ENCODE assay signal across 7 mouse cellular contexts in the genomic region with DNA sequence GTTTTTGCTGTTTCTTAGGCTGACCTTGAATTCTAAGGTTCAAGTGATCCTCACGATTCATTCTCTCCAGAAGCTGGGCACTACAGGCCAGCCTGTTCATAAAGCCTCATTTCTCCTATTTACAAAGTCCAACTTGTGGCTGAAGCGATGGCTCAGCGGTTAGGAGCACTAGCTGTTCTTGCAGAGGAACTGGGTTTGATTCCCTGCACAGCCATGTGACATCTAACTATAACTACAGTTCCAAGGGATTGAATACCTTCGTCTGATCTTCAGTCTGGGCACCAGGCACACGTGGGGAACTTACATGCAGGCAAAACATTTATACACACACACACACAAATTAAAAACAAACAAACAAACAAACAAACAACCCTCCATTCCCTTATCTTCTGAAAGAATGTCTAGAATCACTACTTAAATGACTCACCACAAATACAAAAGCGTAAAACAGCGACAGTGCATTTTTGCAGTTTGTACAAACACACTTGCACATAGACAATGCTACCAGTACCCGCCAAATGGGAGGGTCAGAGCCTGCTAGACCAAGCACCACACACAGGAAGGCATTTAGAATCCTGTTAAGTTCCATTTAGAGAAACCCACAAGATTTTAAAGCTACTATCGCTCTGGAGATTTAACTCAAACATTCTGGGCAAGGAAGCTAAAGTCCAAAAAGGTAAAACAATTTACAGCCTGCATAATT. TPM values are rescaled to one million over a fixed set of nuclear protein-coding genes. Genes with fewer than 3 reads are reported as not detected.
DNase-seq lines count a peak whose midpoint lies in the region; ATAC-seq and TF ChIP-seq lines count a peak whose summit lies in the region.

No protein-coding gene starts in this region.

- no peak for TF ChIP-seq CTCF in lung, postnatal 0 days (IDR thresholded peaks at IDR 0.05)

- TF ChIP-seq EP300 in lung, postnatal 0 days (IDR thresholded peaks at IDR 0.05): no peak

- no peaks in the 10 kb centered on the region for H3K27me3 ChIP-seq in lung, postnatal 0 days (replicated peaks; ENCODE audit: insufficient read depth, low read length)
- no peaks in the 10 kb centered on the region for H3K27me3 ChIP-seq in forebrain, embryonic 13.5 days
- H3K27me3 ChIP-seq in limb, embryonic 12.5 days: no peaks in the 10 kb centered on the region
- H3K27me3 ChIP-seq in stomach, embryonic 15.5 days (replicated peaks): no peaks in the 10 kb centered on the region

- WGBS in lung, postnatal 0 days: 70% methylated on average over 9 of the region's 9 CpGs
- 77% methylated on average over 9 of the region's 9 CpGs for WGBS in forebrain, embryonic 13.5 days
- WGBS in limb, embryonic 12.5 days: 82% methylated on average over 9 of the region's 9 CpGs
- WGBS in stomach, embryonic 15.5 days: 76% methylated on average over 9 of the region's 9 CpGs

- H3K36me3 ChIP-seq in lung, postnatal 0 days (ENCODE audit: insufficient read depth, low read length): no peaks in the 10 kb centered on the region
- H3K36me3 ChIP-seq in forebrain, embryonic 13.5 days (ENCODE audit: poor library complexity, severe bottlenecking): no peaks in the 10 kb centered on the region
- H3K36me3 ChIP-seq in limb, embryonic 12.5 days: no peaks in the 10 kb centered on the region
- no peaks in the 10 kb centered on the region for H3K36me3 ChIP-seq in stomach, embryonic 15.5 days

- 0 out of 2 replicates have a peak overlapping the region, but pooled peaks have one; percentile 94 for H3K27ac ChIP-seq in lung, postnatal 0 days (ENCODE audit: low read length)
- H3K27ac ChIP-seq in forebrain, embryonic 13.5 days: no peak overlapping the region
- H3K27ac ChIP-seq in limb, embryonic 12.5 days: no peak overlapping the region
- H3K27ac ChIP-seq in stomach, embryonic 15.5 days: peak overlapping the region; percentile 73

- peak overlapping the region; percentile 84; the same call in 1 of the 2 replicates for H3K4me2 ChIP-seq in lung, postnatal 0 days (replicated peaks; ENCODE audit: low read depth, low read length)
- H3K4me2 ChIP-seq in forebrain, embryonic 13.5 days: peak overlapping the region; percentile 66; the same call in 1 of the 2 replicates
- peak overlapping the region; percentile 56 for H3K4me2 ChIP-seq in limb, embryonic 12.5 days
- peak overlapping the region; percentile 61 for H3K4me2 ChIP-seq in stomach, embryonic 15.5 days

- no peak overlapping the region for H3K4me3 ChIP-seq in lung, postnatal 0 days (ENCODE audit: low read depth, low read length)
- H3K4me3 ChIP-seq in forebrain, embryonic 13.5 days: no peak overlapping the region
- H3K4me3 ChIP-seq in limb, embryonic 12.5 days (replicated peaks): no peak overlapping the region
- H3K4me3 ChIP-seq in stomach, embryonic 15.5 days (replicated peaks): no peak overlapping the region; the same call in 1 of the 2 replicates

- peaks cover 24% of the 10 kb centered on the region; the same call in 1 of the 2 replicates for H3K4me1 ChIP-seq in lung, postnatal 0 days (ENCODE audit: insufficient read depth, low read depth, low read length)
- H3K4me1 ChIP-seq in forebrain, embryonic 13.5 days: peaks cover 49% of the 10 kb centered on the region
- H3K4me1 ChIP-seq in limb, embryonic 12.5 days (replicated peaks): peaks cover 22% of the 10 kb centered on the region
- H3K4me1 ChIP-seq in stomach, embryonic 15.5 days: peaks cover 21% of the 10 kb centered on the region

- H3K9ac ChIP-seq in lung, postnatal 0 days (replicated peaks; ENCODE audit: low read depth): no peak overlapping the region
- no peak overlapping the region for H3K9ac ChIP-seq in forebrain, embryonic 13.5 days
- no peak overlapping the region for H3K9ac ChIP-seq in limb, embryonic 12.5 days (replicated peaks)
- no peak overlapping the region for H3K9ac ChIP-seq in stomach, embryonic 15.5 days

- no peak for DNase-seq in lung, postnatal 0 days (ENCODE audit: low spot score)
- DNase-seq in lung, postnatal 36 days: no peak
- no peak for DNase-seq in right cerebral cortex, postnatal 4 days
- DNase-seq in left cerebral cortex, adult 9 months (ENCODE audit: low spot score in 2 of 2): no peak

- no peaks in the 10 kb centered on the region for H3K9me3 ChIP-seq in lung, postnatal 0 days (ENCODE audit: low read length)
- H3K9me3 ChIP-seq in forebrain, embryonic 13.5 days (replicated peaks): no peaks in the 10 kb centered on the region
- no peaks in the 10 kb centered on the region for H3K9me3 ChIP-seq in limb, embryonic 12.5 days
- H3K9me3 ChIP-seq in stomach, embryonic 15.5 days: no peaks in the 10 kb centered on the region

- ATAC-seq in lung, postnatal 0 days: no peak
- no peak for ATAC-seq in forebrain, embryonic 13.5 days
- no peak for ATAC-seq in limb, embryonic 12.5 days (ENCODE audit: insufficient number of reproducible peaks, insufficient read depth, low FRiP score, low TSS enrichment, low read depth)
- no peak for ATAC-seq in stomach, embryonic 15.5 days (ENCODE audit: insufficient read depth, low FRiP score, low read depth)

RNA-seq across cellular contexts. Expression of a gene that starts 1.1 kb away (rescaled TPM):
- 4.6 and 5.7 TPM in 2 replicates for polyA plus RNA-seq in lung, postnatal 0 days (2015; fragmentation: Nextera tagmentation; extraction: Ambion mirVana)
- 9.9 and 11.3 TPM in 2 replicates for polyA plus RNA-seq in forebrain, embryonic 13.5 days (2015; fragmentation: Nextera tagmentation; extraction: Ambion mirVana)
- 3.1 and 3.9 TPM in 2 replicates for polyA plus RNA-seq in limb, embryonic 12.5 days (2016; fragmentation: Nextera tagmentation; extraction: Ambion mirVana)
- 4.3 and 5.3 TPM in 2 replicates for polyA plus RNA-seq in stomach, embryonic 15.5 days (2015; fragmentation: Nextera tagmentation; extraction: Ambion mirVana)

Comparison
In these comparisons a context has a peak if more than half of its experiments do, and no peak if none do; other contexts are left out.
1. H3K27ac ChIP-seq: peak in lung, postnatal 0 days (single experiment) and stomach, embryonic 15.5 days (single experiment); none in forebrain, embryonic 13.5 days (single experiment) and limb, embryonic 12.5 days (single experiment).
2. Peak in every context shown above with its lines, with median percentiles within 50 percentile points of each other: H3K4me2 ChIP-seq.